Mouse (Mus musculus) ES-Bruce4 (cell line): ENCODE measurements around the gene Pygo1. TPM values are rescaled to one million over a fixed set of nuclear protein-coding genes. Genes with fewer than 3 reads are reported as not detected.
A peak's percentile ranks its signal among the peaks of the same experiment; 100 is the strongest.

Experiments used
- H3K27ac ChIP-seq: 2 replicates; pipeline ENCODE4 v1.5.1; 2012; ENCODE audit warnings: low read length, inconsistent platforms; ENCODE audit not compliant: insufficient read depth
- H3K27me3 ChIP-seq: 2 replicates; pipeline ENCODE4 v1.6.1; 2012; ENCODE audit warnings: mild to moderate bottlenecking, low read length, inconsistent platforms; ENCODE audit not compliant: control insufficient read depth, poor library complexity, insufficient read depth, severe bottlenecking
- H3K36me3 ChIP-seq: 2 replicates; pipeline ENCODE4 v1.6.1; 2012; ENCODE audit warnings: inconsistent platforms, mild to moderate bottlenecking, low read length, moderate library complexity; ENCODE audit not compliant: control insufficient read depth, poor library complexity, insufficient read depth, severe bottlenecking
- H3K4me1 ChIP-seq: one replicate; pipeline ENCODE4 v1.8.1; 2011; ENCODE audit warnings: low read length; ENCODE audit not compliant: control insufficient read depth, insufficient read depth
- H3K4me3 ChIP-seq: 2 replicates; pipeline ENCODE4 v1.5.1; 2011; ENCODE audit warnings: low read depth, mild to moderate bottlenecking, low read length
- H3K9ac ChIP-seq: 2 replicates; pipeline ENCODE4 v1.6.1; 2012; ENCODE audit warnings: low read depth, mild to moderate bottlenecking, inconsistent platforms; ENCODE audit not compliant: poor library complexity, severe bottlenecking
- H3K9me3 ChIP-seq: replicated peaks from 2 replicates; pipeline ENCODE4 v1.6.1; 2012; ENCODE audit warnings: mild to moderate bottlenecking, low read length, inconsistent platforms; ENCODE audit not compliant: control insufficient read depth, poor library complexity, insufficient read depth, severe bottlenecking
- CTCF ChIP-seq: IDR thresholded peaks from one replicate; pipeline ENCODE4 v1.8.1; 2011; ENCODE audit warnings: low read depth, low read length
- EP300 ChIP-seq: IDR thresholded peaks from 2 replicates; pipeline ENCODE4 v1.6.1; 2011; ENCODE audit warnings: low read depth, low read length; ENCODE audit not compliant: insufficient read depth
- POLR2A ChIP-seq: IDR thresholded peaks from one replicate; pipeline ENCODE4 v1.8.1; 2011; ENCODE audit warnings: low read length; ENCODE audit not compliant: insufficient read depth
- polyA plus RNA-seq: library from polyadenylated mRNA; stranded (reverse); fragments of >200 nt; gene quantifications from 2 replicates; pipeline ENCODE4 v1.2.4, GENCODE M21; 2011; ENCODE audit warnings: low read depth; ENCODE audit not compliant: missing spikeins, insufficient read depth, insufficient read length

Pygo1 gene
- polyA plus RNA-seq, 1 experiment = 1.3 TPM

- Histone ChIP-seq H3K9ac (no peak overlapping the region), H3K27ac (no peak overlapping the region), H3K36me3 (no peaks in the 10 kb centered on the region), H3K27me3 (no peaks in the 10 kb centered on the region), H3K4me3 (no peak overlapping the region), H3K9me3 (no peaks in the 10 kb centered on the region), H3K4me1 (peaks cover 2% of the 10 kb centered on the region)
- TF ChIP-seq EP300 (no peak), CTCF (no peak), POLR2A (no peak)
Measured at GRCm38 (mm10) chr9:72961346-72961745, 35.9 kb downstream of the Pygo1 start.

- peak overlapping the region; percentile 33 for H3K9ac ChIP-seq
- H3K36me3 ChIP-seq = no peaks in the 10 kb centered on the region
- TF ChIP-seq POLR2A = no peak
- no peak for TF ChIP-seq EP300
- no peak for TF ChIP-seq CTCF
- no peaks in the 10 kb centered on the region for H3K9me3 ChIP-seq
- H3K27me3 ChIP-seq = no peaks in the 10 kb centered on the region
- peak overlapping the region; percentile 4; the same call in 1 of the 2 replicates for H3K27ac ChIP-seq
- peak overlapping the region; percentile 34; the same call in 1 of the 2 replicates for H3K4me3 ChIP-seq
- H3K4me1 ChIP-seq = peaks cover 2% of the 10 kb centered on the region
Measured at GRCm38 (mm10) chr9:72961959-72962358, 36.5 kb downstream of the Pygo1 start.

GRCm38 (mm10) chr9:72968349-72969061 lies 43.1 kb downstream of the Pygo1 start:
- no peaks in the 10 kb centered on the region for H3K27me3 ChIP-seq
- no peak for TF ChIP-seq EP300
- TF ChIP-seq CTCF = peak; percentile 59
- TF ChIP-seq POLR2A = no peak
- H3K4me3 ChIP-seq = no peak overlapping the region
- no peaks in the 10 kb centered on the region for H3K4me1 ChIP-seq
- H3K9me3 ChIP-seq = no peaks in the 10 kb centered on the region
- no peak overlapping the region for H3K9ac ChIP-seq
- no peak overlapping the region for H3K27ac ChIP-seq
- no peaks in the 10 kb centered on the region for H3K36me3 ChIP-seq

- no peaks in the 10 kb centered on the region for H3K9me3 ChIP-seq
- H3K4me3 ChIP-seq = no peak overlapping the region
- 0 out of 2 replicates have a peak, but pooled peaks have one; percentile 9 for TF ChIP-seq EP300
- no peak for TF ChIP-seq POLR2A
- peak; percentile 65 for TF ChIP-seq CTCF
Measured at GRCm38 (mm10) chr9:72969874-72970273, 44.4 kb downstream of the Pygo1 start.

GRCm38 (mm10) chr9:72972435-72972834 lies 47.0 kb downstream of the Pygo1 start:
- H3K36me3 ChIP-seq = no peaks in the 10 kb centered on the region
- TF ChIP-seq POLR2A = no peak
- no peak for TF ChIP-seq EP300
- TF ChIP-seq CTCF = no peak
- no peaks in the 10 kb centered on the region for H3K27me3 ChIP-seq
- no peak overlapping the region for H3K27ac ChIP-seq
- no peak overlapping the region for H3K4me3 ChIP-seq
- no peaks in the 10 kb centered on the region for H3K9me3 ChIP-seq
- no peak overlapping the region for H3K9ac ChIP-seq
- no peaks in the 10 kb centered on the region for H3K4me1 ChIP-seq

More at GRCm38 (mm10) chr9:72969874-72970273, 44.4 kb downstream of the Pygo1 start:
- H3K4me1 ChIP-seq = no peaks in the 10 kb centered on the region
- no peaks in the 10 kb centered on the region for H3K36me3 ChIP-seq
- no peaks in the 10 kb centered on the region for H3K27me3 ChIP-seq
- peak overlapping the region; percentile 20; the same call in 1 of the 2 replicates for H3K27ac ChIP-seq
- H3K9ac ChIP-seq = no peak overlapping the region

DNA sequence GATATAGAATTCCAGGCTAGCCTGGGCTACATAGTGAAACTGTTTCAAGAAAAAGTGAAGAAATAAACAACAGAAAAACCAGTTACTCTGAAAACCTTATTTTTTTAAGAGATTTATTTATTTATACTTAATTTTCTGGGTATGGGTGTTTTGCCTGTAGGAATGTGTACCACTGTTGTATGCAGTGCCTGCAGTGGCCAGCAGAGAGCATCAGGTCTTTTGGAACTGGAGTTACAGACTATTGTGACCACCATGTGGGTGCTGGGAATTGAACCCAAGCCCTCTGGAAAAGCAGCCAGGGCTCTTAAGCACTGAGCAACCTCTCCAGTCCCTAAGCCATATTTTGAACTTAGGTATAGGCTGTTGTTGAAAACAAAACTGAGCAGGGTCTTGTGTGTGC lies 47.5 kb downstream of the Pygo1 start:
- Histone ChIP-seq H3K27me3 (no peaks in the 10 kb centered on the region), H3K27ac (no peak overlapping the region), H3K9ac (no peak overlapping the region), H3K4me1 (no peaks in the 10 kb centered on the region), H3K9me3 (no peaks in the 10 kb centered on the region), H3K4me3 (no peak overlapping the region), H3K36me3 (no peaks in the 10 kb centered on the region)
- no peak for TF ChIP-seq EP300
- no peak for TF ChIP-seq POLR2A
- TF ChIP-seq CTCF = no peak
